Mouse (Mus musculus) cortical plate, adult 2 months (tissue): ENCODE results near the gene Mark4.

ENCODE experiments used
- CTCF ChIP-seq: fragments of 200-500 bp; IDR thresholded peaks from 2 replicates; pipeline ENCODE4 v1.5.1; 2011; ENCODE audit warnings: mild to moderate bottlenecking, control low read depth, low read length; ENCODE audit not compliant: insufficient read depth; ENCODE audit errors: extremely low read depth
- POLR2A ChIP-seq: fragments of 200-500 bp; IDR thresholded peaks from 2 replicates; pipeline ENCODE4 v1.6.1; 2011; ENCODE audit warnings: mild to moderate bottlenecking, low read length, control low read depth; ENCODE audit not compliant: insufficient read depth; ENCODE audit errors: extremely low read depth

DNA sequence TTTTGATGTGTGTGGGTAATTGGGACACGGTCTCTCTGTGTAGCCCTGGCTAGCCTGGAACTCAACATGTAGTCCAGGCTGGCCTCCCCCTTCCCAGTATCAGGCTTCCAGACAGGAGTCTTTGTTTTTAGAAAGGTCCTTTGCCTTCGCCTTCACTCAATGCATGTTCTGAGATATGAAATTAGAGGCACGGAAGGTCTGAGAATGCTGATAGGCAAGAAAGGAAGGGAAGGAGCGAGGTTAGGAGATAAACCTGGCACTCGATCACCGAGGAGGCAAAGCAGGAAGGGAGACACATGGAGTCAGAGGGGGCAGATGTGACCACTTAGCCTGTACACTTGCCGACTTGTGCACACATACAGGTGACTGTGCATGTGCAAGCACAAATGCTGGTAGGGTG lies 27.9 kb upstream of the Mark4 start:
- TF ChIP-seq CTCF: no peak
- no peak for TF ChIP-seq POLR2A
